Mouse (Mus musculus) forebrain, embryonic 14.5 days (tissue): ENCODE results near the gene Tacc2. TPM values are rescaled to one million over a fixed set of nuclear protein-coding genes. Genes with fewer than 3 reads are reported as not detected.

ENCODE experiments used
- ATAC-seq: fragments of 200-750 bp; cut with Nextera tagmentation; 2 replicates; pipeline ENCODE4 v1.8.0; 2017; ENCODE audit warnings: mild to moderate bottlenecking, moderate library complexity
- DNase-seq: peaks from one replicate; pipeline ENCODE4 v3.0.0-alpha.2; 2015; ENCODE audit warnings: low spot score
- H3K27ac ChIP-seq: fragments of 300-500 bp; sonication (generic); 2 replicates; pipeline ENCODE4 v1.5.1; 2014; ENCODE audit warnings: low read depth, mild to moderate bottlenecking, control low read depth, low read length, moderate library complexity
- H3K27me3 ChIP-seq: fragments of 300-500 bp; sonication (generic); replicated peaks from 2 replicates; pipeline ENCODE4 v1.6.1; 2014; ENCODE audit warnings: low read length, control low read depth, mixed read lengths; ENCODE audit not compliant: control insufficient read depth, insufficient read depth
- H3K36me3 ChIP-seq: fragments of 300-500 bp; sonication (generic); 2 replicates; pipeline ENCODE4 v1.6.1; 2014; ENCODE audit warnings: low read length, control low read depth; ENCODE audit not compliant: control insufficient read depth, insufficient read depth
- H3K4me1 ChIP-seq: fragments of 300-500 bp; sonication (generic); 2 replicates; pipeline ENCODE4 v1.6.1; 2014; ENCODE audit warnings: antibody characterized with exemption, low read length, control low read depth; ENCODE audit not compliant: control insufficient read depth, insufficient read depth
- H3K4me2 ChIP-seq: fragments of 300-500 bp; sonication (generic); 2 replicates; pipeline ENCODE4 v1.6.1; 2014; ENCODE audit warnings: mild to moderate bottlenecking, control low read depth, low read length
- H3K4me3 ChIP-seq: fragments of 300-500 bp; sonication (generic); 2 replicates; pipeline ENCODE4 v1.5.1; 2014; ENCODE audit warnings: low read depth, low read length, control low read depth
- H3K9ac ChIP-seq: fragments of 300-500 bp; sonication (generic); 2 replicates; pipeline ENCODE4 v1.6.1; 2014; ENCODE audit warnings: mild to moderate bottlenecking, low read length, control low read depth, moderate library complexity
- H3K9me3 ChIP-seq: fragments of 300-500 bp; sonication (generic); replicated peaks from 2 replicates; pipeline ENCODE4 v1.6.1; 2016; ENCODE audit warnings: low read length, control low read depth, mixed read lengths; ENCODE audit not compliant: control insufficient read depth
- WGBS: fragments of 180-500 bp; shearing (Covaris S2); extraction: QIAGEN DNeasy Blood & Tissue Kit; methylation state at CpG from one replicate; pipeline ENCODE4 v1.1.7; 2014; 5-methylcytosine and 5-hydroxymethylcytosine counted together
- polyA plus RNA-seq: library from polyadenylated mRNA; unstranded; fragments of >200 nt; fragmentation: Nextera tagmentation; extraction: Ambion mirVana; gene quantifications from 2 replicates; pipeline ENCODE4 v1.2.1, GENCODE M21; 2014

Gene Tacc2
- polyA plus RNA-seq, 1 experiment from 2014 or later = 40.2 TPM

DNA sequence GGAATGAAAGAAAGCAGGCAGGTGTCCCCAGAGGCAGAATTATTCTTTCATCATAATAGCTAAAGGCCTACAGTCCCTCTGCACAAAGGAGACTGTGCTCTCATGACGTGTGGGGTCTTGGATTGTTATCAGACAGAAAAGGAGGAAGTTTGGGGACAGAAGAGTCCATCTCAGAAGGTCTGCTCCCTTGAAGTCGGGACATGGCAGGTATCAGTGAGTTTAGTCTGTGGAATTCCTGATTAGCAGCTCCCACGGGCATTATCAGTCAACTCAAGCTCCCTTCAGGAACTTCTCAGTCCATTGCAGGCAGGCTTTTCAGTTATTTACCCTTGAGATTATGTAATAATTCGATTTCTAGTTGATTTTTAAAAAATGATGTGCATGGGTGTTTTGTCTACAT lies 13.4 kb upstream of the Tacc2 start:
- no peaks in the 10 kb centered on the region for H3K27me3 ChIP-seq
- DNase-seq (no peak), ATAC-seq (no peak)
- no peaks in the 10 kb centered on the region for H3K4me1 ChIP-seq
- H3K4me2 ChIP-seq = no peak overlapping the region
- H3K9ac ChIP-seq = no peak overlapping the region
- H3K36me3 ChIP-seq = no peaks in the 10 kb centered on the region
- 63% methylated on average over 4 of the region's 4 CpGs for WGBS
- no peak overlapping the region for H3K27ac ChIP-seq
- no peak overlapping the region for H3K4me3 ChIP-seq
- H3K9me3 ChIP-seq = no peaks in the 10 kb centered on the region

DNA sequence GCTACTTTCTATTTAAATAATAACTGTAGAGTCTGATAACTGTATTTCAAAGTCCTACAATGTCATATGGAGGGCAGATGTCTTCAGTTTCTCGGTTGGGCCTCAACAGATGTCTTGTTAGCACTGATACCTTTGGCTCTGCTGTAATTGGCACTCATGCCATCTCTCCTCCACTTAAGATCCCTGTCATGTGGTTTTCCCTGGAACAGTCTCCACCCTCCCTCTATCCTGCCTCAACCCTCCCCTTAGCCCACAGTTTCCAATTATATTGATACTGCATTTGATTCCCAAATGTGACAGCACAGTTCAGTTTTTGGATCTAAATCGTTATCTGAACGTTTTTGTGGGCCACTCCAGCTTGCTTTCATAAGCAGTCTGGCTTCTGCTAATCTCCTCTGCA lies 12.6 kb upstream of the Tacc2 start:
- no peak overlapping the region for H3K9ac ChIP-seq
- peak overlapping the region; percentile 14; the same call in 1 of the 2 replicates for H3K27ac ChIP-seq
- H3K9me3 ChIP-seq = no peaks in the 10 kb centered on the region
- DNase-seq (peak; percentile 50), ATAC-seq (peak; percentile 57; the same call in 1 of the 2 replicates)
- no peak overlapping the region for H3K4me2 ChIP-seq
- no peaks in the 10 kb centered on the region for H3K36me3 ChIP-seq
- H3K27me3 ChIP-seq = no peaks in the 10 kb centered on the region
- WGBS = 51% methylated on average over 3 of the region's 3 CpGs
- no peak overlapping the region for H3K4me3 ChIP-seq
- no peaks in the 10 kb centered on the region for H3K4me1 ChIP-seq

- Histone ChIP-seq H3K27me3 (no peaks in the 10 kb centered on the region), H3K36me3 (no peaks in the 10 kb centered on the region), H3K9ac (no peak overlapping the region), H3K4me2 (no peak overlapping the region), H3K9me3 (no peaks in the 10 kb centered on the region), H3K4me1 (peaks cover 3% of the 10 kb centered on the region; the same call in 1 of the 2 replicates), H3K4me3 (no peak overlapping the region), H3K27ac (no peak overlapping the region)
- ATAC-seq (no peak), DNase-seq (no peak)
- WGBS = 92% methylated on average over 9 of the region's 9 CpGs
These were observed 8.3 kb upstream of the Tacc2 start for GRCm38 (mm10) chr7:130568783-130569436.

GRCm38 (mm10) chr7:130570472-130570871 lies 6.8 kb upstream of the Tacc2 start:
- Histone ChIP-seq H3K4me2 (no peak overlapping the region), H3K4me1 (peaks cover 3% of the 10 kb centered on the region; the same call in 1 of the 2 replicates), H3K27me3 (no peaks in the 10 kb centered on the region), H3K4me3 (no peak overlapping the region), H3K27ac (peak overlapping the region; percentile 68; the same call in 1 of the 2 replicates), H3K9ac (no peak overlapping the region), H3K9me3 (no peaks in the 10 kb centered on the region), H3K36me3 (no peaks in the 10 kb centered on the region)
- 16% methylated on average over 7 of the region's 7 CpGs for WGBS
- peak; percentile 62 for ATAC-seq
- peak; percentile 78 for DNase-seq

DNA sequence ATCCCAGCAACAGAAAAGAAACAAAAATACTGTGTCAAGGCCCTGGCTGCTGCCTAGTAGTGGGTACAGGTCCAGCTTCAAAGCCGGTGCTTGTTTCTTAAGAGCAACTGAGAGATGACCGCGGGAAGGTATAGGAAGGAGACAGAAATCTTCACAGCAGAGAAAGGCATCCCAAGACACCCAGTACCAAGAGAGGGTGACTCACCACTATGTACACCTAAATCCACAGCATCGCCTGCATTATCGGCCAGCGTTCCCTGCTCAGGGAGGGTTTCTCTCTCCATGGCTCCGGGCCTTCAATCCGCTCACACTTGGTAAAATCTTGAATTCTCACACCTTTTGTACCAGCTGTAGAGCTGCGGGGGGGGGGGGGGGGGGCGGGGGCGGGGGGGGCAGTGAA lies 4.4 kb upstream of the Tacc2 start, which contains the start of gene Nsmce4a:
Nsmce4a (minus strand) TSS at position 298 of the 400 bp plus-strand sequence.
- Histone ChIP-seq H3K4me3 (no peak within 1 kb of the TSS), H3K27me3 (no peaks in the 10 kb centered on the region), H3K27ac (no peak within 1 kb of the TSS), H3K4me2 (no peak within 1 kb of the TSS), H3K9me3 (no peaks in the 10 kb centered on the region), H3K4me1 (peaks cover 7% of the 10 kb centered on the region), H3K9ac (no peak within 1 kb of the TSS), H3K36me3 (no peaks in the 10 kb centered on the region)
- DNase-seq = no peak
- ATAC-seq = no peak
- WGBS = 74% methylated on average over 10 of the region's 11 CpGs

GRCm38 (mm10) chr7:130573746-130574145 lies 3.5 kb upstream of the Tacc2 start:
- no peaks in the 10 kb centered on the region for H3K36me3 ChIP-seq
- DNase-seq (no peak), ATAC-seq (no peak)
- no peak overlapping the region for H3K4me2 ChIP-seq
- no peak overlapping the region for H3K27ac ChIP-seq
- no peak overlapping the region for H3K9ac ChIP-seq
- H3K4me1 ChIP-seq = peaks cover 7% of the 10 kb centered on the region
- H3K9me3 ChIP-seq = no peaks in the 10 kb centered on the region
- no peak overlapping the region for H3K4me3 ChIP-seq
- WGBS = 87% methylated on average over 10 of the region's 10 CpGs
- no peaks in the 10 kb centered on the region for H3K27me3 ChIP-seq

GRCm38 (mm10) chr7:130574211-130574991 lies 2.8 kb upstream of the Tacc2 start:
- no peak overlapping the region for H3K4me2 ChIP-seq
- ATAC-seq = peak; percentile 78

DNA sequence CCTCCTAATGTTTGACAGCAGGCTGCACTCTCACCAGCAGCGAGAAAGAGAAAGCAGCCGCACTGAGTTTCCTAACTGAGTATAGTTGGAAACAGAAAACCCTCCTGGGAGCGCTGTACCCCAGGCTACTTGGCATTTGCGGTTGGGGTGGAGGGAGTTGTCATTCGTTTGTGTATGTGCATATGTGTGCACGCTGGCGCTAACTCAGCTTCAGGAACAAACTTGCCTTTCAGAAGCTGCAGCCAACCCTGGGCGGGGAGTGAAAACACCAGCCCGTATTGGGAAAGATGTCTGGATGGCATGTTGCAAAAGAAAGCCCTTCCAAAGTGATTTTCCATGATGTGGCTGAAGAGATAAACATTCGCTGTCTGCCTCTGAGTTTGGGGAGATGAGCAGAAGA lies 257 bp upstream of the Tacc2 start:
- 29% methylated on average over 10 of the region's 10 CpGs for WGBS
- H3K27me3 ChIP-seq = no peaks in the 10 kb centered on the region
- H3K4me2 ChIP-seq = peak overlapping the region; percentile 15; the same call in 1 of the 2 replicates
- no peaks in the 10 kb centered on the region for H3K9me3 ChIP-seq
- H3K36me3 ChIP-seq = no peaks in the 10 kb centered on the region
- H3K4me1 ChIP-seq = peaks cover 4% of the 10 kb centered on the region
- no peak overlapping the region for H3K4me3 ChIP-seq
- H3K27ac ChIP-seq = peak overlapping the region; percentile 41; the same call in 1 of the 2 replicates
- no peak overlapping the region for H3K9ac ChIP-seq
- DNase-seq (peak; percentile 49), ATAC-seq (peak; percentile 45)

More at GRCm38 (mm10) chr7:130574211-130574991, 2.8 kb upstream of the Tacc2 start:
- H3K9me3 ChIP-seq = no peaks in the 10 kb centered on the region
- DNase-seq = peak; percentile 79
- no peaks in the 10 kb centered on the region for H3K27me3 ChIP-seq
- no peak overlapping the region for H3K4me3 ChIP-seq
- 35% methylated on average over 13 of the region's 13 CpGs for WGBS
- H3K27ac ChIP-seq = no peak overlapping the region
- H3K9ac ChIP-seq = no peak overlapping the region
- H3K36me3 ChIP-seq = no peaks in the 10 kb centered on the region
- peaks cover 7% of the 10 kb centered on the region for H3K4me1 ChIP-seq

GRCm38 (mm10) chr7:130578066-130578465 lies 828 bp downstream of the Tacc2 start:
- 93% methylated on average over 2 of the region's 2 CpGs for WGBS
- Histone ChIP-seq H3K27me3 (no peaks in the 10 kb centered on the region), H3K4me2 (no peak overlapping the region), H3K36me3 (no peaks in the 10 kb centered on the region), H3K9ac (no peak overlapping the region), H3K4me1 (peaks cover 4% of the 10 kb centered on the region), H3K4me3 (no peak overlapping the region), H3K9me3 (no peaks in the 10 kb centered on the region), H3K27ac (no peak overlapping the region)
- DNase-seq (no peak), ATAC-seq (no peak)
